Mouse (Mus musculus): ENCODE data around the gene Ccnd1. TPM values are rescaled to one million over a fixed set of nuclear protein-coding genes. Genes with fewer than 3 reads are reported as not detected.
A peak's percentile ranks its signal among the peaks of the same experiment; 100 is the strongest.

Gene Ccnd1
- polyA plus RNA-seq, 1 experiment from 2014 or later: 28.1 TPM

GRCm38 (mm10) chr7:144970997-144971768, 31.5 kb upstream of the Ccnd1 start:
- Histone ChIP-seq H3K4me3 (replicated peaks; ENCODE audit: low read length) (no peak overlapping the region), H3K9me3 (ENCODE audit: control insufficient read depth, low read length) (peaks cover 3% of the 10 kb centered on the region; the same call in 1 of the 2 replicates), H3K36me3 (replicated peaks; ENCODE audit: control insufficient read depth, insufficient read depth) (no peaks in the 10 kb centered on the region), H3K4me2 (replicated peaks) (no peak overlapping the region), H3K4me1 (replicated peaks; ENCODE audit: control insufficient read depth, insufficient read depth, low read length) (no peaks in the 10 kb centered on the region), H3K27me3 (ENCODE audit: control insufficient read depth, insufficient read depth, low read length) (no peaks in the 10 kb centered on the region), H3K27ac (no peak overlapping the region), H3K9ac (no peak overlapping the region)
- ATAC-seq (ENCODE audit: low FRiP score): no peak
- 74% methylated on average over 8 of the region's 8 CpGs for WGBS
- DNase-seq (ENCODE audit: low spot score): no peak

- Histone ChIP-seq H3K9ac (no peak overlapping the region), H3K4me1 (replicated peaks; ENCODE audit: control insufficient read depth, insufficient read depth, low read length) (no peaks in the 10 kb centered on the region), H3K4me3 (replicated peaks; ENCODE audit: low read length) (no peak overlapping the region), H3K27ac (no peak overlapping the region), H3K9me3 (ENCODE audit: control insufficient read depth, low read length) (no peaks in the 10 kb centered on the region), H3K36me3 (replicated peaks; ENCODE audit: control insufficient read depth, insufficient read depth) (no peaks in the 10 kb centered on the region), H3K4me2 (replicated peaks) (no peak overlapping the region), H3K27me3 (ENCODE audit: control insufficient read depth, insufficient read depth, low read length) (no peaks in the 10 kb centered on the region)
- DNase-seq (ENCODE audit: low spot score) (no peak), ATAC-seq (ENCODE audit: low FRiP score) (no peak)
- WGBS: 81% methylated on average over 5 of the region's 5 CpGs
Observed at GRCm38 (mm10) chr7:144965893-144966292, 26.2 kb upstream of the Ccnd1 start.

GRCm38 (mm10) chr7:144964316-144964715, 24.6 kb upstream of the Ccnd1 start:
- 83% methylated on average over 4 of the region's 4 CpGs for WGBS
- Histone ChIP-seq H3K4me1 (replicated peaks; ENCODE audit: control insufficient read depth, insufficient read depth, low read length) (no peaks in the 10 kb centered on the region), H3K4me3 (replicated peaks; ENCODE audit: low read length) (no peak overlapping the region), H3K9me3 (ENCODE audit: control insufficient read depth, low read length) (no peaks in the 10 kb centered on the region), H3K9ac (no peak overlapping the region), H3K27me3 (ENCODE audit: control insufficient read depth, insufficient read depth, low read length) (no peaks in the 10 kb centered on the region), H3K36me3 (replicated peaks; ENCODE audit: control insufficient read depth, insufficient read depth) (no peaks in the 10 kb centered on the region), H3K4me2 (replicated peaks) (no peak overlapping the region), H3K27ac (no peak overlapping the region)
- DNase-seq (ENCODE audit: low spot score): no peak
- ATAC-seq (ENCODE audit: low FRiP score): no peak

GRCm38 (mm10) chr7:144963911-144964310, 24.2 kb upstream of the Ccnd1 start:
- ATAC-seq (ENCODE audit: low FRiP score) (no peak), DNase-seq (ENCODE audit: low spot score) (no peak)
- H3K9me3 ChIP-seq (ENCODE audit: control insufficient read depth, low read length): no peaks in the 10 kb centered on the region
- no peaks in the 10 kb centered on the region for H3K36me3 ChIP-seq (replicated peaks; ENCODE audit: control insufficient read depth, insufficient read depth)
- H3K4me2 ChIP-seq (replicated peaks): no peak overlapping the region
- H3K27ac ChIP-seq: no peak overlapping the region
- H3K9ac ChIP-seq: no peak overlapping the region
- WGBS: 100% methylated on average over 1 of the region's 1 CpGs
- no peaks in the 10 kb centered on the region for H3K27me3 ChIP-seq (ENCODE audit: control insufficient read depth, insufficient read depth, low read length)
- H3K4me1 ChIP-seq (replicated peaks; ENCODE audit: control insufficient read depth, insufficient read depth, low read length): no peaks in the 10 kb centered on the region
- H3K4me3 ChIP-seq (replicated peaks; ENCODE audit: low read length): no peak overlapping the region

- Histone ChIP-seq H3K4me2 (replicated peaks) (no peak overlapping the region), H3K4me3 (replicated peaks; ENCODE audit: low read length) (no peak overlapping the region), H3K27ac (no peak overlapping the region), H3K9ac (no peak overlapping the region), H3K4me1 (replicated peaks; ENCODE audit: control insufficient read depth, insufficient read depth, low read length) (no peaks in the 10 kb centered on the region), H3K27me3 (ENCODE audit: control insufficient read depth, insufficient read depth, low read length) (no peaks in the 10 kb centered on the region), H3K9me3 (ENCODE audit: control insufficient read depth, low read length) (no peaks in the 10 kb centered on the region), H3K36me3 (replicated peaks; ENCODE audit: control insufficient read depth, insufficient read depth) (no peaks in the 10 kb centered on the region)
- ATAC-seq (ENCODE audit: low FRiP score) (no peak), DNase-seq (ENCODE audit: low spot score) (no peak)
- WGBS: 67% methylated on average over 12 of the region's 12 CpGs
Observed at GRCm38 (mm10) chr7:144958509-144959395, 19.0 kb upstream of the Ccnd1 start.

GRCm38 (mm10) chr7:144943254-144943653, 3.5 kb upstream of the Ccnd1 start:
- Histone ChIP-seq H3K9ac (peak overlapping the region; percentile 53), H3K36me3 (replicated peaks; ENCODE audit: control insufficient read depth, insufficient read depth) (no peaks in the 10 kb centered on the region), H3K4me2 (replicated peaks) (peak overlapping the region; percentile 97), H3K27ac (no peak overlapping the region), H3K9me3 (ENCODE audit: control insufficient read depth, low read length) (no peaks in the 10 kb centered on the region), H3K4me3 (replicated peaks; ENCODE audit: low read length) (peak overlapping the region; percentile 42), H3K27me3 (ENCODE audit: control insufficient read depth, insufficient read depth, low read length) (peaks cover 51% of the 10 kb centered on the region), H3K4me1 (replicated peaks; ENCODE audit: control insufficient read depth, insufficient read depth, low read length) (peaks cover 45% of the 10 kb centered on the region)
- peak; percentile 39 for ATAC-seq (ENCODE audit: low FRiP score)
- peak; percentile 79 for DNase-seq (ENCODE audit: low spot score)
- WGBS: under 1% methylated on average over 45 of the region's 45 CpGs

- Histone ChIP-seq H3K36me3 (replicated peaks; ENCODE audit: control insufficient read depth, insufficient read depth) (no peaks in the 10 kb centered on the region), H3K27me3 (ENCODE audit: control insufficient read depth, insufficient read depth, low read length) (peaks cover 56% of the 10 kb centered on the region), H3K4me3 (replicated peaks; ENCODE audit: low read length) (peak overlapping the region; percentile 42), H3K4me1 (replicated peaks; ENCODE audit: control insufficient read depth, insufficient read depth, low read length) (peaks cover 50% of the 10 kb centered on the region), H3K4me2 (replicated peaks) (peak overlapping the region; percentile 97), H3K9me3 (ENCODE audit: control insufficient read depth, low read length) (no peaks in the 10 kb centered on the region), H3K9ac (peak overlapping the region; percentile 53), H3K27ac (no peak overlapping the region)
- DNase-seq (ENCODE audit: low spot score) (no peak), ATAC-seq (ENCODE audit: low FRiP score) (no peak)
- WGBS: under 1% methylated on average over 20 of the region's 20 CpGs
Observed at GRCm38 (mm10) chr7:144942744-144943135, 3.0 kb upstream of the Ccnd1 start.

- Histone ChIP-seq H3K4me2 (replicated peaks) (peak overlapping the region; percentile 97), H3K27me3 (ENCODE audit: control insufficient read depth, insufficient read depth, low read length) (peaks cover 58% of the 10 kb centered on the region), H3K27ac (no peak overlapping the region), H3K4me3 (replicated peaks; ENCODE audit: low read length) (peak overlapping the region; percentile 42), H3K4me1 (replicated peaks; ENCODE audit: control insufficient read depth, insufficient read depth, low read length) (peaks cover 51% of the 10 kb centered on the region), H3K9me3 (ENCODE audit: control insufficient read depth, low read length) (no peaks in the 10 kb centered on the region), H3K36me3 (replicated peaks; ENCODE audit: control insufficient read depth, insufficient read depth) (no peaks in the 10 kb centered on the region), H3K9ac (peak overlapping the region; percentile 53; the same call in 1 of the 2 replicates)
- ATAC-seq (ENCODE audit: low FRiP score) (no peak), DNase-seq (ENCODE audit: low spot score) (no peak)
- under 1% methylated on average over 35 of the region's 35 CpGs for WGBS
Observed at GRCm38 (mm10) chr7:144942071-144942743, 2.5 kb upstream of the Ccnd1 start.

Measured in hindbrain, embryonic 14.5 days (tissue).